Mouse (Mus musculus) midbrain, embryonic 16.5 days (tissue): ENCODE data around the gene Stard10. TPM values are rescaled to one million over a fixed set of nuclear protein-coding genes. Genes with fewer than 3 reads are reported as not detected.
A peak's percentile ranks its signal among the peaks of the same experiment; 100 is the strongest.

Experiments used
- ATAC-seq: fragments of 200-750 bp; cut with Nextera tagmentation; 2 replicates; pipeline ENCODE4 v1.8.0; 2017; ENCODE audit warnings: moderate TSS enrichment
- H3K27ac ChIP-seq: fragments of 300-500 bp; sonication (generic); 2 replicates; pipeline ENCODE4 v1.5.1; 2014; ENCODE audit warnings: mild to moderate bottlenecking, low read length, mixed read lengths
- H3K27me3 ChIP-seq: fragments of 300-500 bp; sonication (generic); 2 replicates; pipeline ENCODE4 v1.6.1; 2014; ENCODE audit warnings: low read depth, low read length, mixed read lengths; ENCODE audit not compliant: control insufficient read depth, insufficient read depth
- H3K36me3 ChIP-seq: fragments of 300-500 bp; sonication (generic); 2 replicates; pipeline ENCODE4 v1.6.1; 2014; ENCODE audit warnings: mild to moderate bottlenecking, low read length, moderate library complexity, mixed read lengths; ENCODE audit not compliant: control insufficient read depth, insufficient read depth
- H3K4me1 ChIP-seq: fragments of 300-500 bp; sonication (generic); 2 replicates; pipeline ENCODE4 v1.6.1; 2014; ENCODE audit warnings: mild to moderate bottlenecking, low read length, mixed read lengths; ENCODE audit not compliant: control insufficient read depth, insufficient read depth
- H3K4me2 ChIP-seq: fragments of 300-500 bp; sonication (generic); 2 replicates; pipeline ENCODE4 v1.6.1; 2014; ENCODE audit warnings: mild to moderate bottlenecking, low read length, mixed read lengths
- H3K4me3 ChIP-seq: fragments of 300-500 bp; sonication (generic); 2 replicates; pipeline ENCODE4 v1.5.1; 2014; ENCODE audit warnings: low read depth, mild to moderate bottlenecking, low read length, moderate library complexity, mixed read lengths
- H3K9ac ChIP-seq: fragments of 300-500 bp; sonication (generic); 2 replicates; pipeline ENCODE4 v1.6.1; 2014; ENCODE audit warnings: low read depth, low read length, mixed read lengths
- H3K9me3 ChIP-seq: fragments of 300-500 bp; sonication (generic); replicated peaks from 2 replicates; pipeline ENCODE4 v1.6.1; 2014; ENCODE audit warnings: mild to moderate bottlenecking, low read length, mixed read lengths; ENCODE audit not compliant: control insufficient read depth, poor library complexity, severe bottlenecking
- WGBS: fragments of 180-500 bp; shearing (Covaris S2); extraction: QIAGEN DNeasy Blood & Tissue Kit; methylation state at CpG from one replicate; pipeline ENCODE4 v1.1.7; 2014; 5-methylcytosine and 5-hydroxymethylcytosine counted together
- polyA plus RNA-seq: library from polyadenylated mRNA; unstranded; fragments of >200 nt; fragmentation: Nextera tagmentation; extraction: Ambion mirVana; gene quantifications from 2 replicates; pipeline ENCODE4 v1.2.1, GENCODE M21; 2015

Gene Stard10
- polyA plus RNA-seq, 1 experiment from 2014 or later: 8.3 TPM

- ATAC-seq: no peak
Measured at GRCm38 (mm10) chr7:101362791-101363191, 45.9 kb downstream of the Stard10 start.

GRCm38 (mm10) chr7:101363914-101364313 is 47.0 kb downstream of the Stard10 start:
- H3K27ac ChIP-seq: no peak overlapping the region
- H3K9ac ChIP-seq: no peak overlapping the region
- 77% methylated on average over 5 of the region's 5 CpGs for WGBS
- no peaks in the 10 kb centered on the region for H3K27me3 ChIP-seq
- H3K4me2 ChIP-seq: no peak overlapping the region
- H3K4me1 ChIP-seq: no peaks in the 10 kb centered on the region
- no peaks in the 10 kb centered on the region for H3K36me3 ChIP-seq
- no peak overlapping the region for H3K4me3 ChIP-seq
- H3K9me3 ChIP-seq: no peaks in the 10 kb centered on the region
- no peak for ATAC-seq

More at GRCm38 (mm10) chr7:101362791-101363191, 45.9 kb downstream of the Stard10 start:
- no peak overlapping the region for H3K4me3 ChIP-seq
- 71% methylated on average over 5 of the region's 5 CpGs for WGBS
- H3K36me3 ChIP-seq: no peaks in the 10 kb centered on the region
- no peaks in the 10 kb centered on the region for H3K27me3 ChIP-seq
- no peaks in the 10 kb centered on the region for H3K4me1 ChIP-seq
- no peak overlapping the region for H3K9ac ChIP-seq
- H3K4me2 ChIP-seq: no peak overlapping the region
- no peaks in the 10 kb centered on the region for H3K9me3 ChIP-seq
- no peak overlapping the region for H3K27ac ChIP-seq

- Histone ChIP-seq H3K4me1 (no peaks in the 10 kb centered on the region), H3K4me3 (no peak overlapping the region), H3K27me3 (no peaks in the 10 kb centered on the region), H3K9ac (no peak overlapping the region), H3K36me3 (no peaks in the 10 kb centered on the region), H3K27ac (no peak overlapping the region), H3K4me2 (no peak overlapping the region), H3K9me3 (no peaks in the 10 kb centered on the region)
- 73% methylated on average over 11 of the region's 11 CpGs for WGBS
- ATAC-seq: no peak
Measured at GRCm38 (mm10) chr7:101367901-101368852, 51.3 kb downstream of the Stard10 start.

GRCm38 (mm10) chr7:101369666-101370065 is 52.8 kb downstream of the Stard10 start:
- Histone ChIP-seq H3K36me3 (no peaks in the 10 kb centered on the region), H3K27me3 (no peaks in the 10 kb centered on the region), H3K9ac (no peak overlapping the region), H3K9me3 (no peaks in the 10 kb centered on the region), H3K27ac (no peak overlapping the region), H3K4me2 (no peak overlapping the region), H3K4me3 (no peak overlapping the region), H3K4me1 (no peaks in the 10 kb centered on the region)
- ATAC-seq: no peak
- WGBS: 79% methylated on average over 7 of the region's 7 CpGs

GRCm38 (mm10) chr7:101373082-101373481 is 56.2 kb downstream of the Stard10 start:
- ATAC-seq: peak; percentile 52; the same call in 1 of the 2 replicates
- Histone ChIP-seq H3K9ac (no peak overlapping the region), H3K27ac (no peak overlapping the region), H3K4me2 (no peak overlapping the region), H3K9me3 (no peaks in the 10 kb centered on the region), H3K36me3 (no peaks in the 10 kb centered on the region), H3K27me3 (no peaks in the 10 kb centered on the region), H3K4me3 (no peak overlapping the region), H3K4me1 (peaks cover 2% of the 10 kb centered on the region; the same call in 1 of the 2 replicates)
- WGBS: 84% methylated on average over 23 of the region's 26 CpGs

- H3K27ac ChIP-seq: no peak overlapping the region
- peak; percentile 74 for ATAC-seq
- H3K9me3 ChIP-seq: no peaks in the 10 kb centered on the region
Measured at GRCm38 (mm10) chr7:101374155-101374554, 57.3 kb downstream of the Stard10 start.

GRCm38 (mm10) chr7:101376701-101377340 is 59.9 kb downstream of the Stard10 start:
- WGBS: 75% methylated on average over 10 of the region's 10 CpGs
- Histone ChIP-seq H3K9me3 (no peaks in the 10 kb centered on the region), H3K4me3 (no peak overlapping the region), H3K27me3 (no peaks in the 10 kb centered on the region), H3K4me2 (no peak overlapping the region), H3K9ac (no peak overlapping the region), H3K27ac (no peak overlapping the region), H3K4me1 (peaks cover 2% of the 10 kb centered on the region; the same call in 1 of the 2 replicates), H3K36me3 (no peaks in the 10 kb centered on the region)
- ATAC-seq: no peak

More at GRCm38 (mm10) chr7:101374155-101374554, 57.3 kb downstream of the Stard10 start:
- no peak overlapping the region for H3K4me3 ChIP-seq
- H3K4me2 ChIP-seq: no peak overlapping the region
- no peak overlapping the region; the same call in 1 of the 2 replicates for H3K9ac ChIP-seq
- peaks cover 2% of the 10 kb centered on the region; the same call in 1 of the 2 replicates for H3K4me1 ChIP-seq
- H3K36me3 ChIP-seq: no peaks in the 10 kb centered on the region
- no peaks in the 10 kb centered on the region for H3K27me3 ChIP-seq

- ATAC-seq: no peak
- H3K27ac ChIP-seq: no peak overlapping the region
- H3K9me3 ChIP-seq: no peaks in the 10 kb centered on the region
- H3K27me3 ChIP-seq: no peaks in the 10 kb centered on the region
- 31% methylated on average over 7 of the region's 7 CpGs for WGBS
- H3K4me3 ChIP-seq: no peak overlapping the region
- no peaks in the 10 kb centered on the region for H3K36me3 ChIP-seq
- H3K4me2 ChIP-seq: peak overlapping the region; percentile 15; the same call in 1 of the 2 replicates
- peaks cover 2% of the 10 kb centered on the region; the same call in 1 of the 2 replicates for H3K4me1 ChIP-seq
- H3K9ac ChIP-seq: no peak overlapping the region
Measured at GRCm38 (mm10) chr7:101377741-101378262, 60.9 kb downstream of the Stard10 start.
